Mouse (Mus musculus) kidney, adult 18-20 months (tissue): ENCODE measurements at regions not wholly inside any gene's neighbourhood (a gene's known extent, or its start where the extent isn't known, plus 50 kb on each side); places are given as distances from the start of the nearest gene placed in this dataset.

Experiments used
- DNase-seq: peaks from one replicate; pipeline ENCODE4 v3.0.0; 2021

GRCm38 (mm10) chr4:82160233-82160632 is 545.3 kb downstream of the Nfib start:
- no peak for DNase-seq

GRCm38 (mm10) chr4:82155642-82156320 is 549.8 kb downstream of the Nfib start:
- no peak for DNase-seq

GRCm38 (mm10) chr4:82154021-82154555 is 551.5 kb downstream of the Nfib start:
- DNase-seq: no peak

GRCm38 (mm10) chr4:82153604-82154003 is 551.9 kb downstream of the Nfib start:
- DNase-seq: no peak

GRCm38 (mm10) chr4:82149957-82150356 is 555.6 kb downstream of the Nfib start:
- DNase-seq: no peak

GRCm38 (mm10) chr4:82148129-82149064 is 557.2 kb downstream of the Nfib start:
- no peak for DNase-seq

GRCm38 (mm10) chr4:82142391-82142790 is 563.2 kb downstream of the Nfib start:
- no peak for DNase-seq

GRCm38 (mm10) chr4:82139806-82140205 is 565.7 kb downstream of the Nfib start:
- no peak for DNase-seq

GRCm38 (mm10) chr4:82139016-82139415 is 566.5 kb downstream of the Nfib start:
- no peak for DNase-seq

GRCm38 (mm10) chr4:82132851-82133250 is 572.7 kb downstream of the Nfib start:
- DNase-seq: no peak

- no peak for DNase-seq
Measured at GRCm38 (mm10) chr4:82132326-82132725, 573.2 kb downstream of the Nfib start.

GRCm38 (mm10) chr4:82129471-82129870 is 576.1 kb downstream of the Nfib start:
- DNase-seq: no peak

- DNase-seq: no peak
Measured at GRCm38 (mm10) chr4:82123733-82124132, 581.8 kb downstream of the Nfib start.

GRCm38 (mm10) chr4:82123101-82123500 is 582.4 kb downstream of the Nfib start:
- DNase-seq: no peak

GRCm38 (mm10) chr4:82120796-82121195 is 584.8 kb downstream of the Nfib start:
- no peak for DNase-seq

- DNase-seq: no peak
Measured at GRCm38 (mm10) chr4:82120326-82120725, 585.2 kb downstream of the Nfib start.

- DNase-seq: no peak
Measured at GRCm38 (mm10) chr4:82101837-82102236, 603.7 kb downstream of the Nfib start.

GRCm38 (mm10) chr4:82099970-82100368 is 605.6 kb downstream of the Nfib start:
- no peak for DNase-seq

- DNase-seq: no peak
Measured at GRCm38 (mm10) chr4:82098986-82099969, 606.3 kb downstream of the Nfib start.

GRCm38 (mm10) chr4:82092296-82093230 is 613.0 kb downstream of the Nfib start:
- no peak for DNase-seq

- DNase-seq: no peak
Measured at GRCm38 (mm10) chr4:82089657-82090056, 615.9 kb downstream of the Nfib start.
